Mouse (Mus musculus) olfactory bulb, adult 2 months (tissue): ENCODE measurements at regions not wholly inside any gene's neighbourhood (a gene's known extent, or its start where the extent isn't known, plus 50 kb on each side); places are given as distances from the start of the nearest gene placed in this dataset.

Source experiments
- CTCF ChIP-seq: fragments of 200-500 bp; IDR thresholded peaks from 2 replicates; pipeline ENCODE4 v1.5.1; 2012; ENCODE audit warnings: low read depth, mild to moderate bottlenecking, low read length, moderate library complexity; ENCODE audit not compliant: insufficient read depth
- POLR2A ChIP-seq: fragments of 200-500 bp; IDR thresholded peaks from 2 replicates; pipeline ENCODE4 v1.6.1; 2012; ENCODE audit warnings: mild to moderate bottlenecking, low read depth, low read length, moderate library complexity; ENCODE audit not compliant: insufficient read depth

DNA sequence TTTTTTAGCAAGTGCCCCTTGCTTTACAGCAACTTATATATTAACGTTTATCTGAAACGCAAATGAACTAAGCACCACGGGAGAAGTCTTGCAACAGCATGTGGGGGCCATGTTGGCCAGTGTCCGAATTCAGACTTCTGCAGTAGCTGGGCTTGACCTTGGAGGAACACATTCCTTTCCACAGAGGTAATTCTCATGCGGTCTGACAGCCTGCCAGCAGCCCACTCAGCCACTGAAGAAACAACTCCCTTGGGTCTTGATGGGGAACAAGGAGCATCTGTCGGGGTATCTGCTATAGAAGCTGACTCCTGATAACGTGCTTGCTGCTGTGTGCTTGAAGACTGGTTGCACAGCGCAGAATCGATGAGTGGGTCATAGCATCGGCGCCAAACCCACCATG is 1168.7 kb downstream of the 4930447A16Rik start:
- TF ChIP-seq POLR2A, result no peak
- TF ChIP-seq CTCF, result no peak
